Mouse (Mus musculus) bone marrow, adult 2 months (tissue): ENCODE measurements around the gene Zfp609. TPM values are rescaled to one million over a fixed set of nuclear protein-coding genes. Genes with fewer than 3 reads are reported as not detected.
A peak's percentile ranks its signal among the peaks of the same experiment; 100 is the strongest.

Source experiments
- H3K27ac ChIP-seq: fragments of 200-500 bp; 2 replicates; pipeline ENCODE4 v1.5.1; 2012; ENCODE audit warnings: low read depth, mild to moderate bottlenecking, control low read depth, inconsistent platforms, low read length; ENCODE audit not compliant: control insufficient read depth, poor library complexity, insufficient read depth
- H3K4me1 ChIP-seq: fragments of 200-500 bp; 2 replicates; pipeline ENCODE4 v1.6.1; 2011; ENCODE audit warnings: low read length; ENCODE audit not compliant: control insufficient read depth, insufficient read depth
- H3K4me3 ChIP-seq: fragments of 200-500 bp; replicated peaks from 2 replicates; pipeline ENCODE3; 2011; ENCODE audit warnings: mild to moderate bottlenecking, low read depth, low read length, control low read depth; ENCODE audit not compliant: control insufficient read depth
- CTCF ChIP-seq: fragments of 200-500 bp; IDR thresholded peaks from 2 replicates; pipeline ENCODE4 v1.5.1; 2011; ENCODE audit warnings: low read length, control low read depth; ENCODE audit not compliant: control insufficient read depth, insufficient read depth
- POLR2A ChIP-seq: fragments of 200-500 bp; IDR thresholded peaks from 2 replicates; pipeline ENCODE4 v1.6.1; 2011; ENCODE audit warnings: low read depth, mild to moderate bottlenecking, control low read depth, low read length, borderline replicate concordance; ENCODE audit not compliant: control insufficient read depth
- WGBS: fragments of 180-500 bp; shearing (Covaris S2); methylation state at CpG from one replicate; pipeline ENCODE4 v1.1.7; 2018; 5-methylcytosine and 5-hydroxymethylcytosine counted together
- polyA plus RNA-seq: library from polyadenylated mRNA; stranded (reverse); fragments of >200 nt; gene quantifications from 2 replicates; pipeline ENCODE4 v1.2.4, GENCODE M21; 2011; ENCODE audit warnings: low replicate concordance; ENCODE audit not compliant: missing spikeins, insufficient read depth, insufficient read length

The Zfp609 gene
- polyA plus RNA-seq, 1 experiment = 13.9 TPM

GRCm38 (mm10) chr9:65826588-65827343 lies 598 bp downstream of the Zfp609 start:
- H3K27ac ChIP-seq = peak overlapping the region; percentile 43
- TF ChIP-seq POLR2A = no peak
- TF ChIP-seq CTCF = no peak
- WGBS = 1% methylated on average over 31 of the region's 31 CpGs
- peaks cover 3% of the 10 kb centered on the region; the same call in 1 of the 2 replicates for H3K4me1 ChIP-seq
- H3K4me3 ChIP-seq = peak overlapping the region; percentile 78

- 14% methylated on average over 4 of the region's 4 CpGs for WGBS
- no peak for TF ChIP-seq POLR2A
- TF ChIP-seq CTCF = no peak
- Histone ChIP-seq H3K27ac (no peak overlapping the region), H3K4me3 (peak overlapping the region; percentile 0), H3K4me1 (peaks cover 3% of the 10 kb centered on the region; the same call in 1 of the 2 replicates)
Observed at GRCm38 (mm10) chr9:65826226-65826587, 1.2 kb downstream of the Zfp609 start.

- no peak overlapping the region for H3K27ac ChIP-seq
- TF ChIP-seq POLR2A (no peak), CTCF (no peak)
- 54% methylated on average over 10 of the region's 10 CpGs for WGBS
- H3K4me3 ChIP-seq = no peak overlapping the region
- H3K4me1 ChIP-seq = peaks cover 3% of the 10 kb centered on the region; the same call in 1 of the 2 replicates
Observed at GRCm38 (mm10) chr9:65823716-65824462, 3.5 kb downstream of the Zfp609 start.

- TF ChIP-seq POLR2A (no peak), CTCF (no peak)
- H3K4me1 ChIP-seq = peaks cover 3% of the 10 kb centered on the region; the same call in 1 of the 2 replicates
- no peak overlapping the region for H3K4me3 ChIP-seq
- no peak overlapping the region for H3K27ac ChIP-seq
- WGBS = 59% methylated on average over 4 of the region's 4 CpGs
Observed at GRCm38 (mm10) chr9:65822011-65822410, 5.4 kb downstream of the Zfp609 start.

- Histone ChIP-seq H3K4me3 (no peak overlapping the region), H3K4me1 (no peaks in the 10 kb centered on the region), H3K27ac (no peak overlapping the region)
- no peak for TF ChIP-seq POLR2A
- no peak for TF ChIP-seq CTCF
- WGBS = 76% methylated on average over 2 of the region's 2 CpGs
Observed at GRCm38 (mm10) chr9:65820301-65820700, 7.1 kb downstream of the Zfp609 start.

GRCm38 (mm10) chr9:65818402-65818801 lies 9.0 kb downstream of the Zfp609 start:
- Histone ChIP-seq H3K4me3 (no peak overlapping the region), H3K27ac (no peak overlapping the region), H3K4me1 (no peaks in the 10 kb centered on the region; the same call in 1 of the 2 replicates)
- TF ChIP-seq CTCF (no peak), POLR2A (no peak)
- 93% methylated on average over 2 of the region's 2 CpGs for WGBS

GRCm38 (mm10) chr9:65812841-65813240 lies 14.5 kb downstream of the Zfp609 start:
- H3K27ac ChIP-seq = no peak overlapping the region
- no peak overlapping the region for H3K4me3 ChIP-seq
- no peaks in the 10 kb centered on the region; the same call in 1 of the 2 replicates for H3K4me1 ChIP-seq
- TF ChIP-seq POLR2A = no peak
- TF ChIP-seq CTCF = no peak
- WGBS = 67% methylated on average over 2 of the region's 2 CpGs

- H3K27ac ChIP-seq = no peak overlapping the region
- no peak overlapping the region for H3K4me3 ChIP-seq
- H3K4me1 ChIP-seq = no peaks in the 10 kb centered on the region; the same call in 1 of the 2 replicates
- 67% methylated on average over 1 of the region's 1 CpGs for WGBS
- TF ChIP-seq CTCF (no peak), POLR2A (no peak)
Observed at GRCm38 (mm10) chr9:65811784-65812183, 15.6 kb downstream of the Zfp609 start.
